Mouse (Mus musculus) urinary bladder, adult 2 months (tissue): ENCODE measurements around the gene Sall1. TPM values are rescaled to one million over a fixed set of nuclear protein-coding genes. Genes with fewer than 3 reads are reported as not detected.

Experiments
- DNase-seq: peaks from one replicate; pipeline ENCODE4 v3.0.0; 2022; ENCODE audit warnings: low spot score
- polyA plus RNA-seq: library from polyadenylated mRNA; depleted of rRNA; stranded (reverse); fragments of >200 nt; gene quantifications from 2 replicates; pipeline ENCODE4 v1.2.3, GENCODE M21; 2012; rRNA removed

Gene Sall1
- polyA plus RNA-seq = 0.03 TPM in 2 replicates

GRCm38 (mm10) chr8:89043940-89044339, at the start of gene Sall1:
TSS of gene Sall1 (minus strand) at chr8:89044162.
- DNase-seq = no peak

- DNase-seq = no peak
Measured at GRCm38 (mm10) chr8:89089916-89090315, 46.0 kb upstream of the Sall1 start.

- DNase-seq = no peak
Measured at GRCm38 (mm10) chr8:89079147-89079546, 35.2 kb upstream of the Sall1 start.

GRCm38 (mm10) chr8:89072968-89073382, 29.0 kb upstream of the Sall1 start:
- DNase-seq = no peak

- DNase-seq = no peak
Measured at GRCm38 (mm10) chr8:89067499-89067898, 23.5 kb upstream of the Sall1 start.

DNA sequence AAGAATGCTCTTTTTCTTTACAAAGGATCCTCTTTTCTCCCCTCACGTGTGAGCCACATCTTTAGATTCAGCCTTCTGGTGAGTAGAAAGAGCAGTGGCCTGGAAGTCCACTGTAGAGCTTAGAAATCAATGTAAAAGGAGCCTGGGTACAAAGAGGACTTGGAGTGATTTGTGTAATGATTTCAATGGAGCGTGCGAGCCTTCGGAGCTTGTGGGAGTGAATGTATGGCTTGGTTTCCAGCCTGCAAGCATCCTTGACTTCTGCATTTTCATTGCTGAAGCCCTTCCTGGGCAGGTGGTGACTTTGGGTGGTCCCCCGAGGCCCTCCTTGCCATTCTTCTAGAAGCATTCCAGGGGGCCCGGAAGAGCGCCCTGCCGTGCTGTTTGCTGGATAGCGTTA, 20.1 kb upstream of the Sall1 start:
- DNase-seq = no peak

GRCm38 (mm10) chr8:89063366-89064040, 19.5 kb upstream of the Sall1 start:
- DNase-seq = no peak

- no peak for DNase-seq
Measured at GRCm38 (mm10) chr8:89060717-89061116, 16.8 kb upstream of the Sall1 start.

DNA sequence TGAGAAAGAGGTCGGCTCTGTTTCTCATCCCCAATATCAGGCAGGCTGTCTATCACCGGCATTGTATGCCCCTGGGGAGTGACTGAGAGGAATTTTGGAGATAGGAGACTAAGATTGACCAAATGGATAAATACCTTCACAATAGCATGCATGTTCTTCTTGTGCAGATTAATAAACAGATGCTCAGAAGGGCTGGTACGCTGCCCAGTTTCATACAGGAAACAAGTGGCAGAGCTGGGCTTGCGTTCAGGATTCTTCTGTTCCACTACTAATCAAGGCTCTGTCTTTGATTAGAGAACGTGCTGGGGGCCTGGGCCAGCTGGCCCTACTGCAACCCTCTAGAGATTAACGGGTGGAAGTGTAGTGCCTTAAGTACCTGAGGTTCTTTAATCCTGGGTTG, 15.5 kb upstream of the Sall1 start:
- DNase-seq = no peak

GRCm38 (mm10) chr8:89052880-89053279, 8.9 kb upstream of the Sall1 start:
- no peak for DNase-seq

GRCm38 (mm10) chr8:89046639-89047348, 2.8 kb upstream of the Sall1 start:
- no peak for DNase-seq

- DNase-seq = no peak
Measured at GRCm38 (mm10) chr8:89046226-89046625, 2.3 kb upstream of the Sall1 start.

DNA sequence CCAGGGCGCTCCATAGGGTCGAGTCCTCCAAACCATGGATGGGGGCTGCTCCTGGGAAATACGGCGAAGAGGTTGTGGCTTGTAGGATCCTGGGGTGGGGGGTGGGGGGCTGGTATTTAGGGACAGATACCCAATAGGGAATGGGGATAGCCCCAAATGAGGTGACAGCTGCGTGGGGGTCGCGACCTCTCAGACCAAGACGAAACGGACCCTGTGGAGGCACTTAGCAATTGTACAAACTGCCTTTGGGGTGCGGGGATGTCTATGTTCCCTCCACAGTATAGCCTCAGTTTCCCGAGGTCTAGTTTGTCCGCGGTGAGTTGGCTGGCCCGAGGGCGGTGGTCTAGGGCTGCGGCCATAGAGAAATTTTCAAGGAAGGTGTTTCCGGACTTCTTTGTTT, 1.8 kb upstream of the Sall1 start:
- no peak for DNase-seq

DNA sequence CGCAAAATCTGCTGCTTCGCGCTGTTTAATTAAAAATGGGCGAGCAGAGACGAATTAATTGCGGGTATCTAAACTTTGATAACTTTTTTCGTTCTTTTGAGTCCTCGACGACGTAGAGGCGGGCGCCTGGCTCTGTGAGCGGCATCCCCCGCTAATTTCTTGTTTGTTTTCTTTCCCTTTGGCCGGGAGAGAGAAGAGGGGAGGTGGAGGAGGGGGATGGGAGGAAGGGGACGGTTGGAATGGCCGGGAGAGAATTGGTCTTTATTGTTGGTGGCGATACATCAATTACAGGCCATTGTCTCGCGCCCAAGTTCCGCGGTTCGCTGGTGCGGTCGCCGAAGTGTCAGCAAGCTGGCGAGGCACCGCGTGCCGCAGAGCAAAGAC, 1.2 kb upstream of the Sall1 start:
- DNase-seq = no peak

GRCm38 (mm10) chr8:89044511-89045217, 702 bp upstream of the Sall1 start:
- no peak for DNase-seq

GRCm38 (mm10) chr8:89043371-89043841, 556 bp downstream of the Sall1 start:
- no peak for DNase-seq

DNA sequence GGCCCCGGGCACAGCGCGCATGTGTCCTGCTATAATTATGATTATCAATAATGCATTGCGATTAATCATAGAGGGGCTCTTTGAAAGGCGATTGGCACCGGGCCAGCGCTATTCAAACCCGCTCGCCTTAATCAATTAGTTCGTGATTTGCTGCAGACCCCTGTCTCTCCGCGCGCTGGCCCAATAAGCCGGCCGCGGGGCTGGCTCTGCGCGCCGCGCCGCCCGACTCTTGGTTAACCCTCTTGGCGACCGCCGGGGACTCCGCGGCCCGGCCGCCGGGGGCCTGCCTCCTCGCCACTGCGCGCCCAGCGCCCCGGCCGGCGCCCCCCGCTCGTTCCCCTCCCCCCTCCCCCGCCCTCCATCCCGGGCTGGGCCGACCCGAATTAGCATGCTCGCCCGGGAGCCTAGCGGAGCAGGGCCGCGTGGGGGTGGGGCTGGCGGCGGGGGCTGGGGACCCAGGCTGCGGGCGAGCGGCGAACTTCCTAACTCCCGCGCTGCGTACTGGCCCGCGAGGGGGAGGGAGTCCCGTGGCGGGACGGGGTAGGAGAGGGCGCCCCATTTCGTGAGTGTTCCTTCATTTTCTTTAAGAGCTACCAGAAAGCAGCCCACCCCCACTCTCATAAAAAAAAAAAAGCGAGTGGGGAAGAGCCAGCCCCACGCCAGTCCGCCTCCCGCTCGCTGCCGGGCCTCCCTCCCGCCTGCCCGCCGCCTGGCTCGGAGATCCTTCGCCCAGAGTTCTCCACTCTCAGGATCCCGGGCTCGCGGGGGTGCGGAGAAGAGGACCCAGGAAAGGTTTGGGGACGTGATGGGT, 1.2 kb downstream of the Sall1 start:
- DNase-seq = no peak

DNA sequence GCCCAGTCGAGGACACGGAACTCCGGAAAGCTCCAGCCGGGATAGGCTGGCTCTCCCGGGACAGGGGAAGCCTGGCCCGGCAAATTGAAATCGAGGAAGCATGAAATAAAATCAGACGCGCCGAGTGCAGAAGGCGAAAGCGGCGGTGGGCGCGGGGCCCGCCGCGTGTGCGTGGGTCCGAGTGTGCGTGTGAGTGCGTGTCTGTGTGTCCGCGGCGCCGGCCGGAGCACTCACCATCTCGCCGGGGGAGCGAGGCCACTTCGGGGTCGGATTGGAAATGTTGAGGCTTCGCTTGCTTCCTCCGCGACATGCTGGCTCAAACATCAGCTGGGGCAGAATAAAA, 1.9 kb downstream of the Sall1 start:
- DNase-seq = no peak

DNA sequence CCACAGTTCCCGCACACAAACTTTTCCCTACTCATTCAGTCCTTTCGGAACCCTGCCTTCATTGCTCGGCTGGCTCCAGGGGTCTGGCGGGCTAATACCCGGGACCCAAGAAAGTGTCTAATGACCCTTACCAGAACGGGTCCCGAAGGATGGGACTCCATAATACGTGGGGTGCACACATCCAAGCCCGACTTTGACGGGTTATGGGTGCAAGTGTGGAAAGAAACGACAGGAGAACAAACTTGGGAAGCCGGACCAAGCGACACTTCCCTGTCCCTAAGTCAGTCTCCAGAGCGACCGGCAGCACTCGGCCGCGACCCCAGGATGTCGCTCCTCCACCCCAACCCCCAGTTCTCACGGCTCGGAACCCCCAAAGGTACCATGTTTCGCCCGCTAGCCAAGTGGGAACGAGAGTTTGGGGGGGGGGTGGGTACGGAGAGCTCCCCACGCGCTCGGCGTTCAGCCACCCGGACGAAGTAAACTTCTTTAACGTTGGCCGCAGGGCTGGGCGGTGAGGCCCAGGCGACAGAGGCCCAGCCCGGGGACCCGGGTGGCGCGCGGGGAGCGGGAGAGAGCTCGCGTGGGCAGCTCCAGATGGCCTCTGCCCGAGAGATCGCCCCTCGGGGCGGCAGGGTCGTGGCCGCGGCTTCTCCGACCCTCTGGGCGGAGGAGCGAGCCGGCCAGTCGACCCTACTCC, 2.4 kb downstream of the Sall1 start:
- DNase-seq = no peak

GRCm38 (mm10) chr8:89040751-89041420, 3.1 kb downstream of the Sall1 start:
- no peak for DNase-seq

GRCm38 (mm10) chr8:89039890-89040289, 4.1 kb downstream of the Sall1 start:
- no peak for DNase-seq
